Mouse (Mus musculus) embryo, embryonic 10 days (tissue): Measurements from ENCODE around the gene Cyp4f40.
"Not testable (repeated sequence)": the region's sequence is repeated elsewhere in the genome, so short reads cannot be mapped to it uniquely, and the experiment has no call there.

Source experiments
- DNase-seq: peaks from one replicate; pipeline ENCODE4 v3.0.0-alpha.2; 2015; ENCODE audit warnings: low spot score

Cyp4f40 gene

GRCm38 (mm10) chr17:32710541-32710940, 51.8 kb downstream of the Cyp4f40 start:
- not testable (repeated sequence) for DNase-seq

GRCm38 (mm10) chr17:32722151-32722550, 63.5 kb downstream of the Cyp4f40 start:
- DNase-seq, result not testable (repeated sequence)

- no peak for DNase-seq
Measured at GRCm38 (mm10) chr17:32722771-32723170, 64.1 kb downstream of the Cyp4f40 start.

- DNase-seq, result not testable (repeated sequence)
Measured at GRCm38 (mm10) chr17:32726360-32726759, 67.7 kb downstream of the Cyp4f40 start.
